Mouse (Mus musculus) left cerebral cortex, postnatal 4 days (tissue): ENCODE measurements around the gene Cd44. TPM values are rescaled to one million over a fixed set of nuclear protein-coding genes. Genes with fewer than 3 reads are reported as not detected.
A peak's percentile ranks its signal among the peaks of the same experiment; 100 is the strongest.

ENCODE experiments used
- DNase-seq: peaks from one replicate; pipeline ENCODE4 v3.0.0-alpha.2; 2022
- intact Hi-C: fragments of 180-260 bp; cut with DNase I; formaldehyde crosslinking; loops from one replicate; pipeline ENCODE4 v1.15.1; 2025
- total RNA-seq, 2 experiments: library from RNA; stranded (reverse); gene quantifications; 2 replicates each; pipeline ENCODE4 v1.2.3; 2021

Cd44 gene
- 10 to 100 TPM; 10.6 to 11.0 TPM for total RNA-seq

DNA sequence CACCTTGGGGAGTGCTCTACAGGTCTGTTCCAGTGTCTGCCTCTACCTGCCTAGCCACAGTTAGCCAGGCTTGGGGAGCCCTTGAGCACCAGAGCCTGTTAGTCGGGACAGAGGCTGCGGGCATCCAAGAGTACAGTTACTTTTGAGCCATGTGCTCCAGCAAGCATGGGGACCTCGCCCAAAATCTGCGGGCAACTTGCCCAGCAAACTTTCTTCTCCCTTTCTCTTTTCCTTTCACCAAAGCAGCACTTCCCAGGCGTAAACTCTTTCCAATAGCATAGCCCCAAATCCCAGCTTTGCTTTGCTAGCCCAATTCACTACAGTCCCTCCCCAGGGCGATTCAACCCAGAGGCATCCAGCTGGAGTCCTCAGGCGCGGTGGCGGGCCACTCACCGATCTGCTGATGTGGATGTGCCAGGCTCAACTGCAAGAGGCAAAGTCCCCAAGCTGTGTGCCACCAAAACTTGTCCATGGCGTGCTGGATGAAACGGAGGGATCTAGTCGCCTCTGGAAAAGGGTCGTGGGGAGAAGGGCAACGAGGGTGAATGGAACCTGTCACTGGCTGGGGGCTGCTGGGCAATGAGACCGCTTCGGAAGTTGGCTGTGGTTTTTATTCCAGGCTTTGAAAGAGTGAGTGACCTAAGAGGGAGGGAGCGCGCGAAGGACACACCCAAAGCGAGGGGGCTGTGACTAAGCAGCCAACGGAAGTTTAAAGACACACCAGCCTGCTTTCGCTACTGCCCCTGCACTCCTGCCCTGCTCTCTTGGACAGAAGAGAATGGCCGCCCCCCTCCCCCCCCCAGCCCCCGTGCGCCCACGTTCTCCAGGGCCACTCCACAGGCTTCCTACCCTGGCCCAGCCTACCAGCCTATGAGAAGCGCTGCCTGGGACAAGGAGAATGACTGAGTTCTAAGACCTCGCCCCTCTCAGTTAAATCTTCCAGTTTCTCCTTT lies at the start of gene Cd44:
Cd44 (minus strand) TSS at position 791 of the 953 bp plus-strand sequence.
- DNase-seq = peak; percentile 32
- intact Hi-C loops = no loop called here

DNA sequence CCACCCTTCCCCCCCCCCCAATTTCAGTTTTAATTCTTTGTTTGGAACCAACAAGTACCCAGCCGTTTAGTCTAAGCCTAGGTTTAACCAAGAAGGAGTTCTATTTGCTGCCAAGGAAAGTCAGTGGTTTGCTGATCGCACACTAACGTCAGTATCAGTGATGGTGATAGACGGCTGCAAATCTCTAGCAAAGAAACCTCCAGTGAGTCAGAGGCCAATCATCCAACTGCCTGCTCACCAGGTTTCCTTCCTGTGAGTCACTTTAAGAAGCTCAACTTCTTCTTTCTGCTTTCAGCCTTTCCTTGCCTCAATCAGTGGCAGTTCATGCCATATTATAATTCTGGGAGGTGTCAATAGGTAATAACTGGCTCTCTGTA lies 47.0 kb upstream of the Cd44 start:
- no peak for DNase-seq
- intact Hi-C loops = no loop called here

DNA sequence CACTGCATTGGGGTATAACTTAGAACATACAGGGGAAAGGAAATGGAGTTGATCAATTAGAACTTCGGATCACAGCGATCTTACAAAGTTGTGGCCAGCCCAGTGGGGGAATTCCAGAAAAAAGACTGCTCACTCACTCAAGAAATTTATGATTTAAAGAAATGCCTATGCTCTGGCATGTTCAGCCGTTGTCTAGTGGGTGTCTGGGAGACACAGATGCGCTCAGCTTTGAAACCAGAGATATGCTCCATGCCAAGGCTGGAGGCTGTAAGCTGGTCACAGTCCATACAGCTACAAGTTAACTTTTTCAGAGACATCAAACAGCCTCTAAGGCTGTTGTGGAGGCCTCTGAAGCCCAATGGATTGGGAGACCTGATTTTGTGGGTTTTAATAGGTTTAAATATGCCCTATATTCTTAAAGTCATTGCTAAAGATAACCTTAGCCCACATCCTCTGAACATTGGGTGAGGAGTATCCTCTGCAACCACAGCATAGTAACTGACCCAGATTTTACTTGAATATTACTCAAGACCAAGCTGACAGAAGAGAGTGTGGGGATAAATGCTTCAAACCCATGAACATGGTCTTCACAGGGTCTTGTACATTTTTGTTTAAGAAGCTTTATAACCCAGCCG lies 46.5 kb upstream of the Cd44 start:
- no peak for DNase-seq
- intact Hi-C loops = no loop called here

DNA sequence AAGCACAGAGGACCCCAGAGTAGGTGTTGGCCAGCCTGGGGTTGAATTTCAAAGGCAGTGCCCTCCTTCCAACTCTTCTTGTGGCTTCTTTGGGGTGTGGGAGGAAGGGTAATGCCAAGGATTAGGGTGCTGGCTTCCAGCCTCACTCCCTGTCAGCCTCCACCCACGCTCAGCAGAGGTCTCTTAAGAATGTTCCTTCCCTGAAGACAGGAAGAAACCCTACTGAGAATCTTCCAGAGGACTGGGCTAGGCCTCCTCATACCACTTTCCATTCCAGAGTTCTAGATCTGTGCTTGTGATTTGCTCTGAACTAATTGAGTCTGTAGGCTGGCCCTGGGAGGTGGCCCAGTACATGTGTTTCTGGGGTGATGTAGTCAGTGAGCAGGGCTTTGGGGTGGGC lies 43.6 kb upstream of the Cd44 start:
- intact Hi-C loops = no loop called here
- no peak for DNase-seq

DNA sequence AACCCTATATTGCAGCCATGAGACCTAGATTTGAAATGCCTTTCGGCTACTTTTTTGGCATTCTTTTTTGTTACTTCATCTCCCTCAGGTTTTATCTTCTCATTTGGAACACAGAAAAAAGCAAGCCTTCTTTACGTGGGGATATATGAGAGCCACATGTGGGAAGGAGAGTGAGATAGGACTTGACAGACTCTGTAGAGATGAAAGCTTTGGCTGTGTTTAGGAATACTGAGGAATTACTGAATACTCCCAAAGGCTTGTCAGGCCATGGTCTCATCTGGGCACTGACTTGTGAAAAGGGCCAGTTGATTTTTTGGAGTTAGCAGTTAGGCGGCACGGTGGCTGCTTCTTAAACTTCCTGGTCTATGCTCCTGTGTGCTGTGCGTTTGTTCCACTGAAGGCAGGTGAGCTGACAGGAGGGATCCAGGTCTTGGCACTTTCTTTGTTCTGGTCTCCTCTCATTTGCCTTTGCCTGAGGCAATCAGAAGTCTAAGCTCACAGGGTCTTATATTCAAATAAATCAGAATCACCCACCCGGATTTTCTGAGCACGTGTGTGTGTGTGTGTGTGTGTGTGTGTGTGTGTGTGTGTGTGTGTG lies 43.0 kb upstream of the Cd44 start:
- intact Hi-C loops = no loop called here
- DNase-seq = no peak

DNA sequence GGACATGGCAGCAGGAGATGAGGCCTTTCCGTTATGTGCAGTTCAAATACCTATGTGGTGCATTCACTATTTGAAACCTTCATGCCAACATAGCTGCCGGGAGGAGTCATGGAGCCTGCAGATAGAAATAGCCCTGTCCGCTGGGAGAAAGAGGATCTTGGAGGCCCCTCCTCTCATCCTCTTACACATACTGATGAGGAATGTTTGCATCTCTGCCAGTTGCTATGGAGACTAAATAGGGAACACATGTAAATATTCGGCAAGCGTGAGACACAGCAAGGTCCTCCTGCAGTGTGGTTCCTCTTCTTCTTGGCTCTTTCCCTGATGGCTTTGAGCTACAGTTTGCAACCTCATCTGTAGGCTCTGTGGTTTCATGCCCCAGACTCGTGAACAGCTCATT lies 42.5 kb upstream of the Cd44 start:
- intact Hi-C loops = no loop called here
- DNase-seq = no peak

DNA sequence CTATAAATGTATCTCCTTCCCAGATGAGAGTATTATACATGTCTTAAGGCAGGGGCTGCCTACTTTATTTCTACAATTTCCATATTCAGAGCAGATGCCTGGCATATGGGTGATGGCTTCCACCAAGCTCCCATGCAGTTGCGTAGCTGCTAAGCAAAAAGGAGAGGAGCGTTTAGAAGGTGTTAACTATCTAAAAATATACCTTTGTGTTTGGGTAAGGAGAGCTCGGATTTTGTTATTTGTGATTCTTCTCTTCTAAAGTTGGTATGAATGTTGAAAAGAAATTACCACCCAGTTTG lies 41.3 kb upstream of the Cd44 start:
- intact Hi-C loops = no loop called here
- DNase-seq = no peak

DNA sequence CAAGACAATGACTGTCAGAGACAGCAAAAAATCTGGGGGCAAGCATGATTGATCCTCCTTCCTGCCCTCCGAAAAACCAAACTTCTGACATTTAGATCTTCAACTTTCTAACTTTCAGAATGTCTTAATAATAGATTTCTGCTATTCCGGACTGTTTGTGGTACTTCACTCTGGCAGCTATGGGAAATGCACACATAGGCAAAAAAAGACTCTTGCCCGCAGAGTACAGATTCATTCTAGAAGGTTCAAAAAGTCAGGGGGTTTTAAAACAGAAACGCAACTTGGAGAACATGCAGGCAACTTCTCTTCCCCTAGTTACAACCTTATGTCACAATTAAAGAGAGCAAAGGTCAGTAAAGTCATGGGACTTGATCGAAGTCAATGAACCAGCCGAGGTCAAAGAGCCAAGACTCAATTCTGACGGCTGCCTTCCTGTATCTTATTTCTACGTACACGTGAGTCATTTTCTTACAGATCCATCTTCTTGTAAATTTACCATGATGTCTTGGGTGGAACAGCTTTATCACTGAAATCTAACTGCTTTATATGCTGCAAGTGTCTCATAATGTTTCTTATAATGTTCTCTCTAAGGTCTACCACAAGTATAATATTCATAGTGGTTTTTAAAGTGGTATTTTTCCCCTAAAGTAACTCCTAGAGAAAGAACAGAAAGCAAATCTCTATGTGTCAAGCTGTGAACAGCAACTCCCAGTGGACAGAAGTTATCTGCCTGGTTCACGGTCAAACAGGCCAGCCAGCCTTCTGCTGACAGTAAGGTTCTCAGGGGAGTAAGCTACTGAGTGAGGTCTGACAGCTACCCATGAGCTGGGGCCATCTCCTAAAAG lies 40.7 kb upstream of the Cd44 start:
- DNase-seq = no peak
- intact Hi-C loops = no loop called here

DNA sequence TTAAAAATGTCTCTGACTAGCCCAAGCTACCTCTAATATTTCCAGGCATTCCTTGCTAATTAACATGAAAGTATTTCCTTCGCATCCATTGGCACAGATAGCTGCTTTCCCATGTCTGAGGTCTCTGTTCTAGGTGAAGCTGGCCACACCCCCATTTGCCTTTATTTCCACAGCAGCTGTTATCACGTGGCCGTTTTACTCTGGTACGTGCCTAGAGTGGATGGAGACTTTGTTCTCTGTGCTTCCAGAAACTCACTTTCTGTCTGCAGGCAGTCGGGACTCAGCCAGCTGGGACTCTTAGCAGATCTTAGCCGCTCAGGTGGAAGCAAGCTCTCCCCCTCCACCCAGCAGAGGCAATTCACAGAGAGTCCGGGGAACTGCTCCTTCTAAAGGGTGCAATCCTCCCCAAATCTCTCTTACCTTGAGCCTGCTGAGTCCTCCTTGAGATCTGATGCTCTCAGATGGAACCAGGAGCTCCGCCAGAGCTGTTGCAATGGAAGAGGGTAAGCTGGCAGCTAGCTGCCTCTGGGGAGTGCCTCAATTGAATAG lies 39.4 kb upstream of the Cd44 start:
- intact Hi-C loops = no loop called here
- DNase-seq = no peak

DNA sequence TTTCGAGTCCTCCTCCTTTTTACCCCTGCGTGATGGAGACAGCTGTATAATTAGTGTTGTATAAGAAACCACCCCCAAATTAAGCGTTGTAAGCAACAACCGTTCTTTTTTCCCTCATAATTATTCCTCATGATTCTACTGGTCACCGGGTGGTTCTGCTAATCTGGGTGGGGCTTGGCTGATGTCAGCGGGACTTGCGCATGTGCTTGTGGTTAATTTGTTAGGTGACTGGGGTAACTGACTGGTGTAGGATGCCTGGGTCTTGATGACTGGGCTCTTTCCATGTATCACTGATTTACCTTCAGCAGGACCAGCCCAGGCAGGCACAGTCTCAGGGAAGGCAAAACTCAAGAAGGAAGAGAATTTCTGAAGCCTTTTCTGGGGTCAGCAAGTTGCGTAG lies 38.7 kb upstream of the Cd44 start:
- DNase-seq = no peak
- intact Hi-C loops = no loop called here

DNA sequence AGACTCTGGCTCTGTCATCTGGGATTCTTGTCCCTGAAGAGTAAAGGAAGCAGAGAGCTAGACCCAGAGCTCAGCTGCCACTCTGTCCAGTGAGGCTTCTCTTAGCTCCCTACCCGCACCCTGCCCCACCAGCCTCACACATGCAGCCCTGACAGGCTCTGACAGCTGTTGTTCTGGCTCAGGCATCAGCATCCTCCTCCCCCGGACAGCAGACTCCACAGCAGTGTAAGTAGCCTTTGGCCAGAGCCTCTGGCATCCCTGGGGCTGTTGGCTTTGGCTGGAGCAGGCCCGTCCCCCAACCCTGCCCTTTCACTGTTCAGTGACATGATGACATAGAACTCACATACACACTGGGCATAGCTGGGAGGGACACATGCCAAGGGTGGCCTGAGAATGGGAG lies 35.4 kb upstream of the Cd44 start:
- DNase-seq = peak; percentile 80
- intact Hi-C loops = no loop called here

DNA sequence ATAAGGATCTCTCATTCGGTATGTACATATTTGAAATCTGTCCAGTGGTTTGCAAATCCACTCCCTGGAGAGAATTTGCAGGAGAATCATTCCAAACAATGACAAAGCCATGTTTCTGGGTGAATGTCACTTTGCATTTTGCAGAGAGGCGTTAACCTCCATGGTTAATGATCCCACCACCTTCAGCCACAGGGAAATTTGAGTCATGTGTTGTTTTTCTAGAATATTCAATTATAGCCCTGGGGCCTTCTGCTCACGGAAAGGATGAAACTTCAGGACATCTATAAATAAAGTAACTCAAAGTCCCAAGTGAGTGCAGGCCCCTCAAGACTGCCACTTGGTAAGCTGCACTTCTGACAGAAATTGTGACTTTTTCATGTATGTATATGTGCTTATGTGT lies 33.4 kb upstream of the Cd44 start:
- intact Hi-C loops = no loop called here
- DNase-seq = no peak

DNA sequence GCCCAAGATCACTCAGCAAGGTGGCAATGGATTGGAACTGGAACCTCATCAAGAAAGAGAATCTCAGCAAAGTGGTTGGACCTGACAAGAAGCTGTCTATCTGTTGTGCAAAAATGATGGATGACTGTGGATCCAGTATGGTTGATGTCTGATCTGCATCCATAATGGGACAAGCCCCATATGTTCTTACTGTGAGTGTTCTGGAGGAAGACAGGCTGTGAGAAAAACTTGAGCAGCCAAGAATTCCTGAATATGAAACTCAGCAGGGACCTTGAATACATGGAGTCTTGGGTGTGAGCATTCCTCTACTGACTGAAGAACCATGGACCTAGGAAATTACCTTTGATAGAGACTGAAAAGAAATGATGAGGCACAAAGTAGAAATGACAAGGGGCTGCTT lies 32.3 kb upstream of the Cd44 start:
- no peak for DNase-seq
- intact Hi-C loops = no loop called here

DNA sequence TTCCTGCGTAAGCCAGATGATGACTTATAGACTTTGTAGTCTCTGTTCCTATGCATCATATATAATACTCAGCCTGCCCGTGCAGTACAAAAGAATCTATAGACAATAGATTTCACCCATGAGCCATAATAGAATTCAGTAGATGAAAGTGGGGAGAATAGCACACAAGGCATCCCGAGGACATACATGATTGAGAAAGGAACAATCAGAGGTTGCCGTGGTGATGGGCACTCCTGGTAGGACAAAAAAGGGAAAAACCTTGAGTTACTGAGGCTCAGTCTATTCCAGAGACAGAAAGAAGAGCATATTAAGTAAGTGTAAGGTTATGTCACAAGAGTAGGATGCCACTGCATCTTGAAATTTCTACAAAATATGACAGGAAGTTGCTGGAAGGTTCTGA lies 31.7 kb upstream of the Cd44 start:
- no peak for DNase-seq
- intact Hi-C loops = no loop called here

DNA sequence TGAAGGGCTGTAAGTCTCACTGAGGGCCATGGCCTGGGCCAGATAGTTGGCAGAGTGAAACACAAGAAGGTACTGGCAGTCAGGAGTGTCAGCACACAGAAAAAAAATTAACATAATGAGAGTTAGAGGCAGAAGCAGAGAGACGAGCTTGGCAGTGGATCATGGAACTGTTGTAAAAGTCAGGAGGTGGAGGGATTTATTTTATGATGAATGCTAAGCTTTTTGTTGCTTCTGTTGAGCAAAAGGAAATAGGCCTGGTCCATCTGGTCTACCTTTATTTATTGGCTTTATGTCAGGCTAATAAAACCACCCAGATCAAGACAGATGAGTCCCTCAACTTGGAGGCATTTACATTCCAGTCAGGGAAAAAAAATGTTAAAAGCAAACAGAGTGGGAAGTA lies 31.2 kb upstream of the Cd44 start:
- intact Hi-C loops = no loop called here

DNA sequence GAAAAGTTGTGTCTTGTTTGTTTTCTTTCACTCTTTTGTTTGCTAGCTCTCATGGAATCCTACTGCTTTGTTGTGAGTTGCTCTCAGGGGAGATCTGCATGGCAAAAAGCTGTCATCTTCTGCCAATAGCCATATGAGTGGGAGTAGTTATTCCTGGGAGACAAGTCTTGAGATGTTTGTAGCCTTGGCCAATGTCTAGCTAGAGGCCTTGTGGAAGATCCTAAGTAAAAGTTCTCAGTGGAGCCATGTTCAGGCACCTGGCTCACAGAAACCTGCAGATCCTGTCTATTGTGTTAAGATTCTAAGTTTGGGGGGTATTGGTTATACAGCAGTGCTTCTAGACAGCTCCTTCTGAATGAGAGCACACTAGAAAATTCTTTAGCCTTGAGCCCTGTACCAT lies 26.7 kb upstream of the Cd44 start:
- intact Hi-C loops = no loop called here
- DNase-seq = no peak

More for the DNA sequence above, 31.2 kb upstream of the Cd44 start:
- DNase-seq = no peak

DNA sequence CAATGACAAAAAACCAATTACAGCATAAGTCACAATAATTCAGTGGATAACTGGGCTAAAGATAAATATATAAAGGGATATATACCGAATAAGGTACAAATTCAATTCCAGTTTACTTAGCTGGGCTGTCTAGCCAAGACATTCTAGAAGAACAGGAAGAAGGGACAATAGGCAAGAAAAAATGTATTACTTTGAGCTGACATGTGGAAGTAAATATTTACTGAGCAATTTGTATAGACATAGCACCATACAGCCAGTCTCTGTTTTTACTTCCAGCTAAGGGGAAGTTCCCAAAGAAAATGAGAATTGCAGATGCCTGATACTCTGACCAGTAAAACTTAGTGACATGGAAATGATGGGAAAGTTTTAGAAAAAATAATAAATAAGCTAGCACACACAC lies 23.0 kb upstream of the Cd44 start:
- DNase-seq = no peak
- intact Hi-C loops = no loop called here

DNA sequence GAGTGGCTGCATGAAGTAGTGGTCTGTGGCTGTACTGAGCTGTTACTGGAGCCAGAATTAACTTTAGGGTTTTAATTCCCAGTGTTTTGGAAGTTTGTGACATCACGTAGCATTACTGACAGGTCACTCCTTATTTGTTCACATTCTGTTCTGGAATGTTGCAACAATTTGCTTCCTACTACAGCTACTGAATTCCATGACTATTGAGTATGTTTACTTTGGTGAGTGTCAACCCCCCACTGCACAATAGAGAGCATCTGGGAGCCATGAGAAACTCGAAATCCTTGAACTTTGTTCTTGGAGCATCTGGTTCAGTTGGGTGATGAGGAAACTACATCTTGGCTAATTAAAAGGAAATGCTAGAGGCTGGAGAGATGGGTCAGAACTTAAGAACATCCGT lies 22.2 kb upstream of the Cd44 start:
- intact Hi-C loops = no loop called here

DNA sequence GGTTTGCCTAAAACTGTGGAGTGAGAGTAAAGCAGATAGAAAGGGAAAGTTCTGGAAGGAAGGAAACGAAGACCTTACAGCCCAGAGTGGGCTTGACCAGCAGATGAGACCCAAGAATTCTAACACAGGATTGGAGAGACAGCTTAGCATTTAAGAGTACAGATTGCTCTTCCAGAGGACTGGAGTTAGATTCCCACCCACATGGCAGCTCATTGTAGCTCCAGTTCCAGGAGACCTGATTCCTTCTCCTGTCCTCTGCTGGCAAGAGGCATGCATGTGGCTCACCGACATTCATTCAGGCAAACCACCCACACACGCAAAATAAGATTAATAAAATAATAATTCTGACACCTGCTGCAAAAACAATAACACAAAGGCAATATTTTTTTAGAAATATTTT lies 20.6 kb upstream of the Cd44 start:
- no peak for DNase-seq
- intact Hi-C loops = no loop called here

More for the DNA sequence above, 22.2 kb upstream of the Cd44 start:
- no peak for DNase-seq

DNA sequence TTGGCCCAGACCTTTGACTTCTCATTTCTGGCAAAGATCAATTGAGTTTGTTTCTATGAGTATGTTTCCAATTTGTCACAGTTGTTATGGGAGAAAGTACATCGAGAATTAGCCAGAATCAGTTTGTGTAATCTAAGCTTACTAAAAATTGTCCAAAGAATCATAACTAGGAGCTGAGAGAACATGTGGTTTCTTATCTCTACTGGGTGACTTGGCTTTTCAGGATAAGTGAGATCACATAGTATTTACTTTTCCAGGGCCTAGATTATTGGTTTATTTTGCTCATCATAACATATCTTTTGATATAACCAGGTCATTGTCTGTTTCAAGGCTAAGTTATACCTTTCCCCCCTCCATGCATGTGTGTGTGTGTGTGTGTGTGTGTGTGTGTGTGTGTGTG lies 16.8 kb upstream of the Cd44 start:
- no peak for DNase-seq
- intact Hi-C loops = no loop called here

DNA sequence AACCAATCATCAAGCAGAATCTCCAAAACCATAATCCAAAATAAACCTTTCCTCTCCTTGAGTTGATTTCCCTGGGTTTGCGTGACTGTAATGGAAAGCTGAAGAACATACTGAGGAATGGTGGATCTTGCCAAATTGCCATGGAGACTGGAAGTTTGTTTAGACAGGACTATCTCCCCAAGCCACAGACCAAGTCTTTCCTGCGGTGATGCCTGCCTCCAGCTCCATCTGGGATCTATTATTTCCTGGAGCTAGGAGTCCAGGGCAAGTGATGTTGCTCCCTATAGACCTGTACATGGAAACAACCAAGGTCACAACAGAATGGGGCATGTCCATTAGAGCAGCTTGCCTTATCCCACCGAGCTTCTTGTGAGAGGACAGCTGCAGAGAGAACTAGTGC lies 15.1 kb upstream of the Cd44 start:
- intact Hi-C loops = no loop called here
- DNase-seq = no peak
